Mouse (Mus musculus): ENCODE results near the gene Ccnt1. TPM values are rescaled to one million over a fixed set of nuclear protein-coding genes. Genes with fewer than 3 reads are reported as not detected.

Ccnt1 gene
- polyA plus RNA-seq, 1 experiment from 2014 or later: 62.0 TPM

GRCm38 (mm10) chr15:98567278-98568134, 3.2 kb downstream of the Ccnt1 start:
- Histone ChIP-seq H3K4me3 (peak overlapping the region; percentile 98), H3K27me3 (ENCODE audit: poor library complexity, severe bottlenecking) (no peaks in the 10 kb centered on the region), H3K27ac (peak overlapping the region; percentile 95), H3K9me3 (no peaks in the 10 kb centered on the region), H3K36me3 (replicated peaks) (peaks cover 38% of the 10 kb centered on the region), H3K4me1 (peaks cover 38% of the 10 kb centered on the region)
- peak; percentile 100 for DNase-seq (ENCODE audit: extremely low spot score, low spot score)
- WGBS: under 1% methylated on average over 88 of the region's 88 CpGs

GRCm38 (mm10) chr15:98566973-98567277, 3.8 kb downstream of the Ccnt1 start:
- H3K4me1 ChIP-seq: peaks cover 38% of the 10 kb centered on the region
- peak overlapping the region; percentile 95 for H3K27ac ChIP-seq
- under 1% methylated on average over 15 of the region's 15 CpGs for WGBS
- peak overlapping the region; percentile 98 for H3K4me3 ChIP-seq
- no peaks in the 10 kb centered on the region for H3K9me3 ChIP-seq
- DNase-seq (ENCODE audit: extremely low spot score, low spot score): no peak
- no peaks in the 10 kb centered on the region for H3K27me3 ChIP-seq (ENCODE audit: poor library complexity, severe bottlenecking)
- peaks cover 43% of the 10 kb centered on the region for H3K36me3 ChIP-seq (replicated peaks)

GRCm38 (mm10) chr15:98557186-98557585, 13.5 kb downstream of the Ccnt1 start:
- Histone ChIP-seq H3K9me3 (no peaks in the 10 kb centered on the region), H3K36me3 (replicated peaks) (peaks cover 96% of the 10 kb centered on the region), H3K4me1 (no peaks in the 10 kb centered on the region), H3K27ac (no peak overlapping the region), H3K27me3 (ENCODE audit: poor library complexity, severe bottlenecking) (no peaks in the 10 kb centered on the region), H3K4me3 (no peak overlapping the region)
- 93% methylated on average over 5 of the region's 5 CpGs for WGBS
- DNase-seq (ENCODE audit: extremely low spot score, low spot score): no peak

GRCm38 (mm10) chr15:98555881-98556280, 14.8 kb downstream of the Ccnt1 start:
- Histone ChIP-seq H3K4me3 (no peak overlapping the region), H3K4me1 (no peaks in the 10 kb centered on the region), H3K27me3 (ENCODE audit: poor library complexity, severe bottlenecking) (no peaks in the 10 kb centered on the region), H3K36me3 (replicated peaks) (peaks cover 98% of the 10 kb centered on the region), H3K9me3 (no peaks in the 10 kb centered on the region), H3K27ac (no peak overlapping the region)
- WGBS: 94% methylated on average over 4 of the region's 4 CpGs
- no peak for DNase-seq (ENCODE audit: extremely low spot score, low spot score)

- no peak for DNase-seq (ENCODE audit: extremely low spot score, low spot score)
- WGBS: 97% methylated on average over 2 of the region's 2 CpGs
- no peaks in the 10 kb centered on the region for H3K27me3 ChIP-seq (ENCODE audit: poor library complexity, severe bottlenecking)
- no peak overlapping the region for H3K27ac ChIP-seq
- peaks cover 4% of the 10 kb centered on the region; the same call in 1 of the 2 replicates for H3K4me1 ChIP-seq
- H3K4me3 ChIP-seq: no peak overlapping the region
- no peaks in the 10 kb centered on the region for H3K9me3 ChIP-seq
- peaks cover 98% of the 10 kb centered on the region for H3K36me3 ChIP-seq (replicated peaks)
These were observed 18.0 kb downstream of the Ccnt1 start for GRCm38 (mm10) chr15:98552758-98553157.

- H3K9me3 ChIP-seq: no peaks in the 10 kb centered on the region
- no peak overlapping the region for H3K4me3 ChIP-seq
- DNase-seq (ENCODE audit: extremely low spot score, low spot score): no peak
- H3K4me1 ChIP-seq: peaks cover 4% of the 10 kb centered on the region; the same call in 1 of the 2 replicates
- H3K36me3 ChIP-seq (replicated peaks): peaks cover 100% of the 10 kb centered on the region
- H3K27me3 ChIP-seq (ENCODE audit: poor library complexity, severe bottlenecking): no peaks in the 10 kb centered on the region
- 96% methylated on average over 5 of the region's 5 CpGs for WGBS
- no peak overlapping the region for H3K27ac ChIP-seq
These were observed 23.9 kb downstream of the Ccnt1 start for GRCm38 (mm10) chr15:98546843-98547242.

GRCm38 (mm10) chr15:98545151-98545550, 25.6 kb downstream of the Ccnt1 start:
- H3K4me3 ChIP-seq: no peak overlapping the region
- DNase-seq (ENCODE audit: extremely low spot score, low spot score): no peak
- H3K27ac ChIP-seq: no peak overlapping the region
- no peaks in the 10 kb centered on the region for H3K9me3 ChIP-seq
- H3K4me1 ChIP-seq: peaks cover 2% of the 10 kb centered on the region; the same call in 1 of the 2 replicates
- WGBS: 97% methylated on average over 3 of the region's 3 CpGs
- no peaks in the 10 kb centered on the region for H3K27me3 ChIP-seq (ENCODE audit: poor library complexity, severe bottlenecking)
- H3K36me3 ChIP-seq (replicated peaks): peaks cover 100% of the 10 kb centered on the region

- Histone ChIP-seq H3K4me3 (no peak overlapping the region), H3K9me3 (no peaks in the 10 kb centered on the region), H3K4me1 (no peaks in the 10 kb centered on the region), H3K27ac (no peak overlapping the region), H3K36me3 (replicated peaks) (peaks cover 96% of the 10 kb centered on the region), H3K27me3 (ENCODE audit: poor library complexity, severe bottlenecking) (no peaks in the 10 kb centered on the region)
- no peak for DNase-seq (ENCODE audit: extremely low spot score, low spot score)
- 93% methylated on average over 4 of the region's 4 CpGs for WGBS
These were observed 27.4 kb downstream of the Ccnt1 start for GRCm38 (mm10) chr15:98543341-98543740.

GRCm38 (mm10) chr15:98541064-98541463, 29.7 kb downstream of the Ccnt1 start:
- H3K4me3 ChIP-seq: no peak overlapping the region
- H3K27me3 ChIP-seq (ENCODE audit: poor library complexity, severe bottlenecking): no peaks in the 10 kb centered on the region
- no peaks in the 10 kb centered on the region for H3K9me3 ChIP-seq
- WGBS: 94% methylated on average over 6 of the region's 6 CpGs
- peaks cover 86% of the 10 kb centered on the region for H3K36me3 ChIP-seq (replicated peaks)
- no peaks in the 10 kb centered on the region for H3K4me1 ChIP-seq
- no peak overlapping the region for H3K27ac ChIP-seq
- no peak for DNase-seq (ENCODE audit: extremely low spot score, low spot score)

GRCm38 (mm10) chr15:98537923-98538322, 32.8 kb downstream of the Ccnt1 start:
- Histone ChIP-seq H3K4me3 (no peak overlapping the region), H3K36me3 (replicated peaks) (peaks cover 56% of the 10 kb centered on the region), H3K4me1 (peaks cover 7% of the 10 kb centered on the region), H3K27me3 (ENCODE audit: poor library complexity, severe bottlenecking) (no peaks in the 10 kb centered on the region), H3K9me3 (no peaks in the 10 kb centered on the region), H3K27ac (no peak overlapping the region)
- no peak for DNase-seq (ENCODE audit: extremely low spot score, low spot score)
- 80% methylated on average over 4 of the region's 4 CpGs for WGBS

- Histone ChIP-seq H3K27ac (no peak overlapping the region), H3K27me3 (ENCODE audit: poor library complexity, severe bottlenecking) (no peaks in the 10 kb centered on the region), H3K36me3 (replicated peaks) (peaks cover 56% of the 10 kb centered on the region), H3K9me3 (no peaks in the 10 kb centered on the region), H3K4me1 (peaks cover 17% of the 10 kb centered on the region), H3K4me3 (no peak overlapping the region)
- DNase-seq (ENCODE audit: extremely low spot score, low spot score): no peak
- WGBS: 90% methylated on average over 8 of the region's 8 CpGs
These were observed 33.8 kb downstream of the Ccnt1 start for GRCm38 (mm10) chr15:98536828-98537510.

GRCm38 (mm10) chr15:98535921-98536320, 34.8 kb downstream of the Ccnt1 start:
- 85% methylated on average over 4 of the region's 4 CpGs for whole genome bisulfite sequencing
- Histone ChIP-seq H3K4me1 (peaks cover 20% of the 10 kb centered on the region), H3K36me3 (replicated peaks) (peaks cover 56% of the 10 kb centered on the region)

More at GRCm38 (mm10) chr15:98535921-98536320, 34.8 kb downstream of the Ccnt1 start:
- Histone ChIP-seq H3K9me3 (no peaks in the 10 kb centered on the region), H3K4me3 (no peak overlapping the region), H3K27me3 (ENCODE audit: poor library complexity, severe bottlenecking) (no peaks in the 10 kb centered on the region), H3K27ac (no peak overlapping the region)
- DNase-seq (ENCODE audit: extremely low spot score, low spot score): no peak

Data from forebrain, embryonic 10.5 days (tissue).